Mouse (Mus musculus): ENCODE data around the gene Vps26c.
"Not testable (repeated sequence)": the region's sequence is repeated elsewhere in the genome, so short reads cannot be mapped to it uniquely, and the experiment has no call there.

The Vps26c gene

DNA sequence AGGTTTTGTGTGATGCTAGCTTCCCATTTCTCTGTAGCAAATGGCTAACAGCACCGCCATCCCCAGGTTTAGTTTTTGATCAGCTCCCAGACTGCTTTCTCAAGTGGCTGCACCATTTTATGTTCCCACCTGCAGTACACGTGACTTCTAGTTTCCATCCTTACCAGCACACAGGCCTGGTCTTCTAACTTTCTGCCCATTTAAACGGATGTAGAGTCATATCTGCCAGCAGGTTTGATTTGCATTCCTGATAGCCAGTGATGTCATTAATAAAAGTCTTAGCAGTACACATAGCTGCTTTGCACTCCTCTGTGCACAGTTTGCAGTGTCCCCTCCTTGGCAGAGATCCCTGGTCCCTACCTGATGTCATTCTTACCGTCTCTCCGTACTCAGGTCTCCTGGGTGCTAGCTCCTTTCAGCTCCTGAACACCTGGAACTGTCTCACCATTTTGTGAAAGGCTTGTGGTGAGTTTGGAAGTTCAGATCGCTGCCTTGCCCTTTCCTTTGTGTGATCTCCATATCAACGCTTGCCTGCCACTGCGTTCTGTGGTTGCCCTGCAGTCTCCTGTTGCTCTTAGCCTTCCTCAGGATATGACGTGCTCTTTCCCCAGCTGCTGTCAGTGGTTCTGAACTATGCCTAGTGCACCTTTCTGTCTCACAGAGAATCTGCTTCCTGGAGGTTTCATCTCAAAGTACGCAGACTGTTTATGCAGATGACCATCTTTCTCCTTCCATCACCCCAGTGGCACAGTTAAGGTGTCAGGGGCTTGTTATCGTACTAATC is 41.7 kb downstream of the Vps26c start:
- DNase-seq: no peak

DNA sequence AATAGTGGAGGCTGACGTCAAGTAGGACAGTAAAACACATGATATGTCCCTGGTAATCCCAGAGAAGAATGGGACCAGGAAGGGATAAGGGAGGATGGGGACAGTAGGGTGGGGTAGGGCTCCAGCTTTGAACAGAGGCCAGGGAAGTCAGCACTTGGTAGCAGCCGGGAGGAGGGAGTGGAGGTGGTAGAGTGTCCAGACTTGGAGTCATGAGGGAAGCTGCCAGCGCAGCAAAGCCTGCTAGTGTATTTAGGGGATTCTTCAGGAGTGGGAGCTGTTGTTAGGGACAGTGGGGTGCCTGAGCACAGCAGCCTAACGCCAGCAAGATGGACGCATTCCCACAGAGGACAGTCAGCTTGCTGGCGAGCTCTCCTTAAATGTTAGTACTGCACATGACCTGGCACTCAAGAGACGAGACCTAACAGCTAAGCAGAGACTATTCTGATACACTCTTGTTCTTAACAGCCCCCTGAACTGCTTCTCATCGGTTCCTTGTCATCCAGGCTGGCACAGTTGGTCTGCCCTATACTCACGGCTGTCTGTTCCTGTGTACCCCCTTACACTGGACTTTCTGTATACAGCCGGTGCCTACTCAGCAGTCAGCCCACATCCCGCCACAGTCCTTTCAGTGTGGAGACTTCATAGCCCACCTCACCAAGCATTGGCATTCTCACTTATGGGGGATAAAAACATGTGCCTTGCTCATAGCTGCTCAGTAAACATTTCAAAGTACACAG is 53.4 kb downstream of the Vps26c start:
- DNase-seq: no peak

DNA sequence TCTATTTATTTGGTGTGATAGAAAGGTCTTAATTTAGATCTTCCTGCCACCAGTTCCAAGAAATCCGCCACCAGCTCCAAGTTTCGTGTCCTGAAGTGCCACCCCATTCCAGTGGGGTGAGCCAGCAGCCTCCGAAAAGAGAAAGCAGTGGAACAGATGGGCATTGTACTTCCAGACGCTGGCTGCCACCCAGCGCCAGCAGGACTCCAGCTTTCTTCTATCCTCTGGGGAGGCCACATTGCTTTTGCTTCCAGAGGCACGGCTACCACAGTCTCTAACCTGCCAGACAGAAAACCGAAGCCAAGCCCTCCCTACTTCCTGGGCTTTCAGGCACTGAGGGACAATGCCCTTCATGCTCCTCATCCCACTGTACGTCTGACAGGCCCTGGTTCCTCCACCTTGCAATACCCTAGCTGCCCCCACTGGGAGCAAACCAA is 54.1 kb downstream of the Vps26c start:
- peak in 1 of 2 experiments; percentile 17 for DNase-seq

DNA sequence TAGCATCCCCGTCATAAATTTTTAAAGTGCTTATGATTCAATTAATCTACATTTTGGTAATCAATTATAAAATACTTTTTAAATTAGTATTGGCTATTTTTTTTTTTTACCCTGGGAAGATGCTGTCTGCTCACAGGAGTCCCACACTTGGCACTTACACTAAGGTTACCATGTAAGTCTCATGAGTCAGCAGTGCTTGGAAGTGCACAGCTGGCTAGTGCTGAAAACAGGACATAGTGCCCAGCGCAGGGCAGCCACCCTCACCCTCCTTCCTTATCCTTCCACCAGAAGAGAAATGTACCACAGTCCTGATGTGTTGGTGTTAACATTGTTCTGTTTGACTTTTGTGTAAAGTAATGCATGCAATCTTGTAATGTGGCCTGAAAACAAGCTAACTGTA is 58.2 kb downstream of the Vps26c start:
- DNase-seq: no peak

DNA sequence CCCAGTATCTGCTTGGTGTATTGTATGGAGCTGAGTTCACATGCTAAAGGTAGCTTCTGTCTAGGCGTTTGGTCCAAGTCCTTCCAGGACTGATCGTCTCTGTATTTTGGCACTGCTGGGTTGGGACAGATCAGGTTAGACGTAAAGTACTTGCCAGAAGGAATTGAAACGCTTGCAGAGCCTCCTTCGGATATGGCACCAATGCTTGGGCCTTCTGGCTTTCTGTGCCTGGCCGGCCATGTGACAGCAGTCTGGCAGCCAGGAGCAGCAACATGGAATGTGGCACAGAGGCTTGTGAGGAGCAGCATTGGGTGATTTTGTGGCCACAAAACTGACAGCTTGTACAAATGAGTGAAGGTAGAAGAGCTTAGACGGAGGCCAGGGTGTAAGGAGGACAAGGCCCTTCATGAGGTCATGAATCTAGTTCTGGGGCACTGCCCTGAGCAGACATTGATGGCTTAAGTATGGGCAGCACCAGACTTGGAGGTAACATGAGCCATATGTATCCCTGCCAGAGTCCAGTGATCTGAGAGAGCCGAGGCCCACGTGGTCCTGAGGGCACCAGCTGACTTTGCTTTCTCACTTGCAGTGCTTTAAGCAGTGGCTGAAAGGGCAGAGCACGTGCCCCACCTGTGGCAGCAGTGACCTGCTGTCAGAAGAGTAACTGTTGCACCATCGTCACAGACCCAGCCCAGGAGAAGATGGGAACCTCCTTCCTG is 59.1 kb downstream of the Vps26c start:
- no peak for DNase-seq

DNA sequence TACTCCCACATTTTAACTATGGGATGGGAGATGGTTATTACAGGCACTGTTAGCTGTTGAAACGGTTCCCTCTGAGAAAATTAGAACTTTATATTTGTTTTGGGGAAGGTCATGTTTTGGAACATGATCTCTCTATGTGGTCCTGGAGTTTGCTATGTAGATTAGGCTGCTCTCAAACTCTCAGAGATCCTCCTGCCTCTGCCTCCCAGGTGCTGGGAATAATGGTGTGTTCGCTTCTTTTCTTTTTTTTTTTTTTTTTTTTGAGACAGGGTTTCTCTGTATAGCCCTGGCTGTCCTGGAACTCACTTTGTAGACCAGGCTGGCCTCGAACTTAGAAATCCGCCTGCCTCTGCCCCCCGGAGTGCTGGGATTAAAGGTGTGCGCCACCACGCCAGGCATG is 60.3 kb downstream of the Vps26c start:
- DNase-seq: not testable (repeated sequence)

DNA sequence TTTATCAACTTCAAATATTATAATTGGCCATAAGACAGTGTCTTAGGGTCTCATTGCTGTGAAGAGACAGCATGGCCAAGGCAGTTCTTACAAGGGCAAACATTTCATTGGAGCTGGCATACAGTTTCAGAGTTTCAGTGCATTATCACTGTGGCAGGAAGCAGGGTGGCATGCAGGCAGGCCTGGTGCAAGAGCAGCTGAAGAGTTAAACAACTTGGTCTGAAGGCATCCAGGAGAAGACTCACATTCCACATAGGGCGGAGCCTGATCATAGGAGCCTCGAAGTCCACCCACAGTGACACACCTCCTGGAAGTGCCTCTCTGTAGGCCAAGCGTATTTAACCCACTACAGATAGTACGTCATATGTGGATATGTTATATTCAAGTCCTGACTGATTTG is 60.7 kb downstream of the Vps26c start:
- DNase-seq: no peak

DNA sequence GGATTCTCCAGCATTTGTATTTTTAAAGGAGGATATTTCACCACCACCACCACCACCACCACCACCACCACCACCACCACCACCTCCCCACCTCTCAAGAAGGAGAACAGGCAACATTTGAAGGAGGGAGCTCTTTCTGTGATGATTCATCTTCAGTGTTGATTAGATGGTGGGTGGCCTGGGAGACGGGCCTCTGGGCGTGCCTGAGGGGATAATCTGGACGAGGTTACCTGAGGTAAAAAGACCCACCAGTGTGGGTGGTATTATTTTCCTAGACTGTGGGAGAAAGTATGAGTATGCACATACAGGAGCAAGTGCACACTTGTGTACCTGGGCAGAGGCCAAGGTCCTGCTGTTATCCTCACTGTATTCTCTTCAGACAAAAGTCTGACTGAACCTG is 62.6 kb downstream of the Vps26c start:
- DNase-seq: no peak

DNA sequence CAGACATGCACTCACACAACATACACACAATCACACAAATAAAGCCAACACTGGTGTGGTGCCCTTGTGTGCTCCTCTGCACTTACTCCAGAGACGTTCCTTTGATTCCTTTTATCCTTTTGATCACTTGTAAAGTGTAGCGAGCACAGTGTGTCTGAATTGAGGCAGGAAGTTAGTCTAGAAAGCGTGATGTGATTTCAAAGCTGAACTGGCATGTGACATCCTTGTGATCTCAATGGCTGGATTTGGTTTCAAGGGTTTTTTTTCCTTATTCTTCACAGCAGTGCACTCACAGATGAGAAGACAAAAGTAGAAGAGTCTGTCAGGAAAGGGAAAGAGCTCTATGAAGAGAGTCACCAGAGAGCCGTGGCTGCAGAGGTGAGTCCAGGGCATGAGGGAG is 72.5 kb downstream of the Vps26c start:
- no peak for DNase-seq

DNA sequence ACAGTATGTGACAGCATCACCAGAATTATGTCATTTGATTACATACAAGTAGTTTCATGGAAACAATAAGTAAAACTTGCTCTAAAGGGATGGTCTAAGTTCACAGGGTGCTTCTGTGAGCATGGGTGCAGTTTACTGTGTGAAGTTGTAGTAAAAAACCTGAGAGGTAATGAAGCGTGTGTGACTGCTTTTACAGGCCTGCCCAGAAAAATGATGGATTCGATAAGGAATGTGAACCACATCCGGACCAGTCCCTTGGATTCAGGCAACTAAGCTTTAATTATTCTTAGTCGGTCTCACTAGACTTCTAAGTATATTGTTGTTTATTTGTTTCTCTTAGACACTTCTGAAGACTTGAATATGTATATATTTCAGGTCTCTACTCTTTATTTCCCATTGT is 73.9 kb downstream of the Vps26c start:
- DNase-seq: no peak

DNA sequence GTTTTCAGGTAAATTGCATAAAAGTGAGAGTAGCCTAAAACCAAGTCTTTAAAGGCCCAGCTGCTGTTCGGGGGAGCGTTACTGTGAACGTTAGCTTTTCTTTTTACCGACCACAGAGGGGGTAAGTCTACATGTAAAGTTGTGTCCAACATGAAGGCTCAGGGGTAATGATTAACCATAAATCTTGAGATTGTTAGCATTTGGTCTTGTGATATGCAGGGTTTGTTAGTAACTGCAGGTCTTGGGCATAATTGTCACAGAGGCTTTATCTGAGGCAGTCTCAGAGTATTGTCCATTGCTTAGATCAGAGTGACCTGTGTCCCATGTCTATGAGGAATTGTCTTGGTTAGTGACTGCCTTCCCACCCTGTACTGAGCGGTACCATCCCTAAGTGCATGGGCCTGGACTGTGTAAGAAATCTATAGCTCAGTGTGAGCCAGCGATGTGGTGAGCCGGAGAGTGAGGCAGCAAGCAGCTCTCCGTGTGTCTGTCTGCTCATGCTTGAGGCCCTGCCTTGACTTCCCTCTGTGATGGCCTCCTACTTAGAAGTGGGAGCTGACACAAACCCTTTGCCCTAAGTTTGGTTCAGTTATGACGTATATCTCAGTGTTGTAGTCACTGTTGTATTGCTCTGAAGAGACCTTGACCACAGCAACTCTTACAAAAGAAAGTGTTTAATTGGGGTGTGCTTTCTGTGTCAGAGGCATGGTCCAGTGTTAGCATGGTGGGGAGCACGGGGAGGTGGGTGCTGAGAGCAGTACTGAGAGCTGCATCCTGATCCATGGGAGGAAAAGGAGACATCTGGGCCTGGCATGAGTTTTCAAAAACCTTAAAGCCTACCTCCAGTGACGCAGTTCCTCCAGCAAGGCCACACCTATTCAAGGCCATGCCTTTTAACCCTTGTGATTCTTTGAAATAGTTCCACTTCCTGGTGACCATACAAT is 74.8 kb downstream of the Vps26c start:
- DNase-seq: peak in 1 of 2 experiments; percentile 16

DNA sequence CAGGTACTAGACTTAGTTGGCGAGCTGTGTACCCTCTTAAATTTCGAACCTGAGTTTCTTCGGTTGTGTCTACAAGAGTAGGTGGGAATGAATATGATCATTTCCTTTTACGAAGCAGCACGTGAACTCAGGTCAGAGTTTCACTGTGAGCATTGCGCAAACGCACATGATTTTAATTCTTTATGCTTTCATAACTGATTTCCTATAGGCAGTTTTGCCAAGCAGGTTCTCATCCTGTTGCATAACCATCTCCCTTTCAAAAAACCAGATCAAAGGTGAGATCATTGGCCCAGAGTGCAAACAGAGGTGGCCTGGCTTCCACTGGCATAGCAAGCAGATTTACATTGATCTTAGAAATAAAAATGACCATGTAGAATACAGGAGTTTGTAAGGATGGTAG is 77.0 kb downstream of the Vps26c start:
- DNase-seq: peak in 1 of 2 experiments; percentile 18

DNA sequence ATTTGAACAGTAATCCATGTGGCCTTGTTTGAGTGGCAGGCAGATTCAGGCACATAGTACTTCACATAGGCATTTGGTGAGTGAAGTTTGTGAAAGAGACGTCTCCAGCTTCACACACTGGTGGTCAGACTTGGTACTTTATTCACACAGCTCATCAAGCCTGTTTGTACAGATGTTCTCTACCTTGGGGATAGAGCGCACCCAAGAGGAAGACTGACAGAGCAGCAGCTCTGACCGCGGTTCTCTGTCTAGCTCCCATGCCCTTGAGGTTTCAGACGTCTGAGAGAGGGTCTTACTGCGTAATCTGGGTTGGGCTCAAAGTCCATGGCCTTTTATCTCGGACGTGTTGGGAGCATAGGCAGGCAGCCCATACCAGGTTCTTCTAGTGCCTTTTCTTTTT is 77.5 kb downstream of the Vps26c start:
- DNase-seq: no peak
